Mouse (Mus musculus) spleen, adult 2 months (tissue): Measurements from ENCODE around the gene Wdr35. TPM values are rescaled to one million over a fixed set of nuclear protein-coding genes. Genes with fewer than 3 reads are reported as not detected.

Experiments used
- DNase-seq, 2 experiments: peaks; one replicate each; pipeline versions ENCODE4 v3.0.0 to v3.0.0-alpha.2; 2012 to 2021; ENCODE audit warnings: low spot score in 2 of 2, low read depth in 1 of 2
- H3K27ac ChIP-seq: fragments of 200-500 bp; 2 replicates; pipeline ENCODE4 v1.5.1; 2012; ENCODE audit warnings: low read length, inconsistent platforms; ENCODE audit not compliant: insufficient read depth
- H3K27me3 ChIP-seq: fragments of 200-500 bp; 2 replicates; pipeline ENCODE4 v1.6.1; 2012; ENCODE audit warnings: mild to moderate bottlenecking, moderate library complexity, low read length, inconsistent platforms; ENCODE audit not compliant: control insufficient read depth, insufficient read depth
- H3K36me3 ChIP-seq: fragments of 200-500 bp; 2 replicates; pipeline ENCODE4 v1.6.1; 2012; ENCODE audit warnings: mild to moderate bottlenecking, low read length, inconsistent platforms; ENCODE audit not compliant: control insufficient read depth, insufficient read depth
- H3K4me1 ChIP-seq: fragments of 200-500 bp; 2 replicates; pipeline ENCODE4 v1.6.1; 2011; ENCODE audit warnings: inconsistent platforms; ENCODE audit not compliant: control insufficient read depth, insufficient read depth, insufficient read length
- H3K4me3 ChIP-seq: fragments of 200-500 bp; 2 replicates; pipeline ENCODE4 v1.5.1; 2011; ENCODE audit warnings: mild to moderate bottlenecking, inconsistent platforms; ENCODE audit not compliant: insufficient read depth, insufficient read length; ENCODE audit errors: extremely low read depth
- CTCF ChIP-seq: fragments of 200-500 bp; IDR thresholded peaks from 2 replicates; pipeline ENCODE4 v1.5.1; 2011; ENCODE audit warnings: mild to moderate bottlenecking, inconsistent platforms; ENCODE audit not compliant: insufficient read depth, insufficient read length, insufficient replicate concordance; ENCODE audit errors: extremely low read depth
- POLR2A ChIP-seq: fragments of 200-500 bp; IDR thresholded peaks from 2 replicates; pipeline ENCODE4 v1.6.1; 2011; ENCODE audit warnings: low read depth, low read length, inconsistent platforms
- WGBS: fragments of 180-500 bp; shearing (Covaris S2); methylation state at CpG from one replicate; pipeline ENCODE4 v1.1.7; 2018; 5-methylcytosine and 5-hydroxymethylcytosine counted together
- polyA plus RNA-seq: library from polyadenylated mRNA; depleted of rRNA; stranded (reverse); fragments of >200 nt; gene quantifications from 2 replicates; pipeline ENCODE4 v1.2.3, GENCODE M21; 2012

The Wdr35 gene
- polyA plus RNA-seq, 1 experiment = 0.36 TPM

DNA sequence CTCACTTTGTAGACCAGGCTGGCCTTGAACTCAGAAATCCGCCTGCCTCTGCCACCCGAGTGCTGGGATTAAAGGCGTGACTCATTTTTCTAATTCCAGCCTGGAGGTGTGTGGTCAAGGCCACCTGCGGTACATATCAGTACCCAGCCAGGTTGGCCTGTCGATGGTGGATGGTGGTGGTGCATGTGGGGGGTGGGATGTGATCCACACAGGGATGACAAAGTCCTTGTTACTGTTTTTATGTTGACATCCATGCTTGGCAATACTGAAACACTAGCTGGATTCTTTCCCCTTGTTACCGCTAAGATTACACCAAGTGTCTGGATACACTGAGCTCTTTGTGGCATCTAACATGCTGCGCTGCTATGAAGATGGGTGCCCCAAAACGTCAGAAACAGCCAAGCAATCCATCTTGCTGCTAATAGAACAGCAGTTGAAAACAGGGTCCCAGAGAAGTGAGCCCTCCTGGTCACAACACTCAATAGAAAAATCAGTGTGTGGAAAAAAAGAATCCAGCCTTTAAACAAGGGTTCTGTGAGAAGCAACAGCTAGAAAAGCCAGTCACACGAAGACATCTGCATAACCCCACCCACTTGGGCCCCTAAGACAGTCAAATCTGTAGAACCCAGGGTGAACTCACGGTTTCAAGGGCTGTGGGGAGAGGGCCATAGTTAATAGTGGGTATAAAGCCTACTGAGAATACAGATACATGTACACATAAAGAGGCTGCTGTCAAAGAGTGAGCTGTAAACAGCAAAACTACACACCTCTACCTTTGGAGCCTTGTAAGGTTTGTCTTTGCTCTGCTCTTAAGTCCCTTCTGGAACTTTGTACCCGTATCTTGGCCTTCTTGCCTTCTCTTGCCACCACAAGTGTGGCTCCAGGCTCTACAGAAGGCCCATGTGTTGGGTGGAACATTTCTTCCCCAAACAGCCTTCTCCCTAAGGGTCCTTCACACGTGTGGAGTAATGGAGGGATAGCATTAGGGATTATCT is 33.4 kb upstream of the Wdr35 start:
- Histone ChIP-seq H3K4me1 (no peaks in the 10 kb centered on the region), H3K27ac (no peak overlapping the region), H3K27me3 (no peaks in the 10 kb centered on the region), H3K4me3 (no peak overlapping the region), H3K36me3 (peaks cover 23% of the 10 kb centered on the region)
- WGBS = 86% methylated on average over 12 of the region's 12 CpGs
- TF ChIP-seq POLR2A (no peak), CTCF (no peak)
- no peak for DNase-seq

DNA sequence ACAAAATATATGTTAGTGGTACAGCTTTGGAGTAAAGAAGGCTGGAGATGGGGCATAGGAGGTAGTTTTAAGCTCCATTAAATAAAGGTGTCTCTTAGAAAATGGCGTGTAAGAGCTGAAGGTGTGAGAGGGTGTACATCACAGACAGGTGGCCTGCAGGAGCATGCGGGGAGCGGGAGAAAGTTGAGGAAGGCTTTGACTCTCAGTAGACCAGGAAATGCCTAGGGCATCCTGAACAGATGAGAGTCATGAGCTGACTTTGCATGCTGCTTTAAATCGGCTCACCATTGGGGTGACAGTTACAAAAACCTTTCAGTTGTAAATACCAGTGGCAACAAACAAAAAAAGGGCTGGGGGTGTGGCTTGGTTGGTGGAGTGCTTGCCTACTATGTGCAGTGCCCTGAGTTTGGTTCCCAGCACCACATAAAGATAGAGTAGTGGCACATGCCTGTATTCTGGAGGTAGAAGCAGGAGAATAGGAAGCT is 32.5 kb upstream of the Wdr35 start:
- 86% methylated on average over 4 of the region's 4 CpGs for WGBS
- no peaks in the 10 kb centered on the region for H3K27me3 ChIP-seq
- TF ChIP-seq POLR2A = no peak
- TF ChIP-seq CTCF = no peak
- H3K4me3 ChIP-seq = no peak overlapping the region
- H3K36me3 ChIP-seq = peaks cover 17% of the 10 kb centered on the region
- peak overlapping the region; percentile 62 for H3K27ac ChIP-seq
- no peak for DNase-seq
- no peaks in the 10 kb centered on the region for H3K4me1 ChIP-seq

GRCm38 (mm10) chr12:8941699-8942392 is 31.8 kb upstream of the Wdr35 start:
- Histone ChIP-seq H3K4me3 (no peak overlapping the region), H3K27me3 (no peaks in the 10 kb centered on the region), H3K4me1 (no peaks in the 10 kb centered on the region), H3K36me3 (peaks cover 12% of the 10 kb centered on the region), H3K27ac (peak overlapping the region; percentile 62; the same call in 1 of the 2 replicates)
- DNase-seq = no peak
- WGBS = 22% methylated on average over 4 of the region's 4 CpGs
- TF ChIP-seq CTCF = no peak
- no peak; the same call in 1 of the 2 replicates for TF ChIP-seq POLR2A

DNA sequence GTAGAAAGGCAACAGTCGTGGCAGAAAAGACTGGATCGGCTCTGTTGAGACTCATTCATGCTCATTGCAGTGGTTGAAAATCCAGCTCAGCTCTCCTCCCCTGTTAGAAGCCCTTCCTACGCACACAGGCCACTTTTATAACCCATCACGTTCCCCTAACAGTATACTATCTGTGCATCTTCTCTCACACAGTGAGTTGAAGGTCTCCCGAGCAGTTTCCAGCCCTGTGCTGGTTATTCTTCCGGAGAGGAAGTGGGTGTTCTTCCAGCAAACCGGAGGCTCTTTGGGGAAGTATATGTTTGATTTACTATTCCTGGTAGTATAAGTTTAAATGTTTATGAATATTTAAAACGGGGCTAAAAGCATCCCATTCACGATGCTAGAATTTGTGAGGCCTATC is 26.5 kb upstream of the Wdr35 start:
- Histone ChIP-seq H3K27ac (no peak overlapping the region), H3K4me1 (peaks cover 8% of the 10 kb centered on the region), H3K27me3 (0 out of 2 replicates have a peak, but pooled peaks cover 2% of the 10 kb centered on the region), H3K36me3 (no peaks in the 10 kb centered on the region), H3K4me3 (no peak overlapping the region)
- TF ChIP-seq POLR2A (no peak), CTCF (no peak)
- WGBS = 21% methylated on average over 9 of the region's 9 CpGs
- no peak for DNase-seq

DNA sequence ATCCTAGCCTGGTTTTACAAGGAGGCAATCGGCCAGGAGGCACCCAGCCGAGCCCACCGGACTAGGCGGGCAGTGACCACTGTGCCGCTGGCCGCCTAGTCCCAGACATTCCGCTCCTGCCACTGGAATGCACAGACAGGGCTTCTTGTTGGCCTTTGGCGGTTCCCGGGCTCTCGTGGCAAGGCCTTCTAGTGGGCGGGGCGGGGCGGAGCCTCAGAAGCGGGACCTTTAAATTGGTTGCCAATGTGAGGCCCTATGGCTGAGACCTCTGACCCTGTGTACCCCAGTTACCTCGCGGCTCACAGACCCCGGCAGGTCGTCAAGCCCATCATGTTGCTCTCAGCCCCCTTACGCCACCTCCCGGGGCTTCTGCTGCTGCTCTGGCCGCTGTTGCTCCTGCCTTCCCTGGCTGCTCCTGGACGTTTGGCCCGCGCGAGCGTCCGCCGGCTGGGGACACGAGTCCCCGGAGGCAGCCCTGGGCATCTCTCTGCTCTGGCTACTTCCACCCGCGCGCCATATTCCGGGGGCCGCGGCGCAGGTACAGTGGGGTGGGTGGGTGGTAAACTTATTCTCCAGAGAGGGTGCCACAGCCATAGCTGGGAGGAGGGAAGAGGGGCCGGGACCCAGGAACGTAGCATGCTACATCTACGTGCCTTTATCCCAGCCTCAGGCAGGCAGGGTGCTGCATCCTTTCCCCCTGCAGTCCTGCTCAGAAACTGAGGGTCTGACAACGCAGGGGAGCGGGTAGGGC is 25.8 kb upstream of the Wdr35 start, which contains the start of gene Matn3:
Gene Matn3 (plus strand): TSS at position 216 of the 751 bp plus-strand sequence.
- 0 out of 2 replicates have a peak, but pooled peaks cover 2% of the 10 kb centered on the region for H3K27me3 ChIP-seq
- no peaks in the 10 kb centered on the region for H3K36me3 ChIP-seq
- H3K4me3 ChIP-seq = peak within 1 kb of the TSS; percentile 36; the same call in 1 of the 2 replicates
- no peak within 1 kb of the TSS for H3K27ac ChIP-seq
- peaks cover 8% of the 10 kb centered on the region for H3K4me1 ChIP-seq
- no peak for TF ChIP-seq CTCF
- TF ChIP-seq POLR2A = no peak
- 7% methylated on average over 42 of the region's 42 CpGs for WGBS
- DNase-seq = peak in 1 of 2 experiments; percentile 23

GRCm38 (mm10) chr12:8953136-8953535 is 20.6 kb upstream of the Wdr35 start:
- DNase-seq = no peak
- H3K4me1 ChIP-seq = peaks cover under 1% of the 10 kb centered on the region; the same call in 1 of the 2 replicates
- no peak overlapping the region for H3K27ac ChIP-seq
- 94% methylated on average over 10 of the region's 10 CpGs for WGBS
- no peaks in the 10 kb centered on the region for H3K36me3 ChIP-seq
- no peak overlapping the region for H3K4me3 ChIP-seq
- 0 out of 2 replicates have a peak, but pooled peaks cover 2% of the 10 kb centered on the region for H3K27me3 ChIP-seq
- no peak for TF ChIP-seq CTCF
- TF ChIP-seq POLR2A = no peak
